Mouse (Mus musculus) heart, adult 11 months (tissue): ENCODE measurements around the gene Pgghg.

ENCODE experiments used
- DNase-seq: peaks from one replicate; pipeline ENCODE4 v3.0.0; 2022

Pgghg gene

DNA sequence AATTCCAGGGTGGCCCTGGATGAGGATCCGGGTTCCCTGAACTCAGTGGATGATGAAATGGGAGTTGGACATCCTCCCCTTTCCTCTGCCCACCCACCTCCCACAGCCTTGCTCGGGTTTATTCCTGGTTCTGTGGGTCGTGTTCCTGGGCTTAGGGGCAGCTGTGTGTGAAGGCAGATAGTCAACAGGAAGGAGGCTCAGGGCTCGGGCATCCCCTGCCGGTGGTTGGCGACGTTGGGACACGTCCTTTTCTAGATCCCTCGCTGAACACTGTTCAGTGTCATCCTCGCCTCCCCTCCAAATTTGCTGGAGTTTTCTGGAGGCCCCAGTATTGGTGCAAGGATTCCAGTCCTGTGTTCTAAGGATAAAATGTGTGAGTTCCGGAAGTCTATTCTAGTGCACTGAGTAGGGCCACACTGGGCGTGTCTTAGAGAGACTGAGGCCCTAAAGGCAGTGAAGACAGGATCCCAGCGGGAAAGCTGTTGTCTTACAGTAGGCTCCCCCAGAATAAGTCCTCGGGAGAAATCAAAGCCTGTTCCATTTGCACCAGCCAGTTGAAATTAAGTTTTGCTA is 50.0 kb downstream of the Pgghg start:
- DNase-seq = no peak
